Mouse (Mus musculus) small intestine, adult 2 months (tissue): ENCODE measurements around the gene Hspg2. TPM values are rescaled to one million over a fixed set of nuclear protein-coding genes. Genes with fewer than 3 reads are reported as not detected.
A peak's percentile ranks its signal among the peaks of the same experiment; 100 is the strongest.

Experiments
- H3K27ac ChIP-seq: fragments of 200-500 bp; 2 replicates; pipeline ENCODE4 v1.5.1; 2012; ENCODE audit warnings: low read depth, low read length, control low read depth, inconsistent platforms; ENCODE audit not compliant: insufficient read depth
- H3K27me3 ChIP-seq: fragments of 200-500 bp; 2 replicates; pipeline ENCODE4 v1.6.1; 2012; ENCODE audit warnings: mild to moderate bottlenecking, moderate library complexity, low read length, inconsistent platforms; ENCODE audit not compliant: control insufficient read depth, insufficient read depth
- H3K36me3 ChIP-seq: fragments of 200-500 bp; 2 replicates; pipeline ENCODE4 v1.6.1; 2012; ENCODE audit warnings: mild to moderate bottlenecking, low read length, control low read depth, inconsistent platforms; ENCODE audit not compliant: control insufficient read depth, insufficient read depth
- H3K4me1 ChIP-seq: fragments of 200-500 bp; 2 replicates; pipeline ENCODE4 v1.6.1; 2012; ENCODE audit warnings: low read length, inconsistent platforms, mixed read lengths; ENCODE audit not compliant: control insufficient read depth, insufficient read depth, insufficient read length
- H3K4me3 ChIP-seq: fragments of 200-500 bp; 2 replicates; pipeline ENCODE4 v1.5.1; 2012; ENCODE audit warnings: low read depth, mild to moderate bottlenecking, control low read depth, inconsistent platforms, low read length, moderate library complexity
- CTCF ChIP-seq: fragments of 200-500 bp; IDR thresholded peaks from 2 replicates; pipeline ENCODE4 v1.5.1; 2012; ENCODE audit warnings: low read depth, mild to moderate bottlenecking, control low read depth, inconsistent platforms, low read length, moderate library complexity, mixed read lengths; ENCODE audit not compliant: insufficient replicate concordance, insufficient read length; ENCODE audit errors: extremely low read depth
- POLR2A ChIP-seq: fragments of 200-500 bp; IDR thresholded peaks from 2 replicates; pipeline ENCODE4 v1.6.1; 2012; ENCODE audit warnings: low read depth, mild to moderate bottlenecking, control low read depth, inconsistent platforms, low read length, moderate library complexity
- WGBS: fragments of 180-500 bp; shearing (Covaris S2); methylation state at CpG from one replicate; pipeline ENCODE4 v1.1.7; 2018; 5-methylcytosine and 5-hydroxymethylcytosine counted together
- polyA plus RNA-seq: library from polyadenylated mRNA; depleted of rRNA; stranded (reverse); fragments of >200 nt; gene quantifications from 2 replicates; pipeline ENCODE4 v1.2.3, GENCODE M21; 2012

The Hspg2 gene
- polyA plus RNA-seq, 1 experiment, result 40.5 TPM

GRCm38 (mm10) chr4:137476065-137476760 is 7.6 kb downstream of the Hspg2 start:
- Histone ChIP-seq H3K27ac (peak overlapping the region; percentile 89), H3K27me3 (no peaks in the 10 kb centered on the region), H3K36me3 (no peaks in the 10 kb centered on the region), H3K4me3 (peak overlapping the region; percentile 41), H3K4me1 (peaks cover 50% of the 10 kb centered on the region)
- 10% methylated on average over 10 of the region's 10 CpGs for WGBS
- no peak for TF ChIP-seq POLR2A
- TF ChIP-seq CTCF, result no peak

- TF ChIP-seq CTCF, result no peak
- no peak for TF ChIP-seq POLR2A
- H3K27me3 ChIP-seq, result no peaks in the 10 kb centered on the region
- H3K4me1 ChIP-seq, result peaks cover 56% of the 10 kb centered on the region
- H3K4me3 ChIP-seq, result peak overlapping the region; percentile 41
- 7% methylated on average over 17 of the region's 17 CpGs for WGBS
- H3K27ac ChIP-seq, result peak overlapping the region; percentile 89
- H3K36me3 ChIP-seq, result no peaks in the 10 kb centered on the region
Measured at GRCm38 (mm10) chr4:137476761-137477237, 8.2 kb downstream of the Hspg2 start.

- Histone ChIP-seq H3K36me3 (no peaks in the 10 kb centered on the region), H3K27me3 (no peaks in the 10 kb centered on the region), H3K4me1 (peaks cover 61% of the 10 kb centered on the region), H3K4me3 (no peak overlapping the region), H3K27ac (peak overlapping the region; percentile 89)
- TF ChIP-seq POLR2A (no peak), CTCF (no peak)
- WGBS, result 53% methylated on average over 6 of the region's 6 CpGs
Measured at GRCm38 (mm10) chr4:137477611-137478010, 9.0 kb downstream of the Hspg2 start.

- TF ChIP-seq POLR2A (no peak), CTCF (no peak)
- no peaks in the 10 kb centered on the region for H3K27me3 ChIP-seq
- H3K4me3 ChIP-seq, result no peak overlapping the region
- H3K4me1 ChIP-seq, result peaks cover 61% of the 10 kb centered on the region
- H3K36me3 ChIP-seq, result no peaks in the 10 kb centered on the region
- 71% methylated on average over 5 of the region's 5 CpGs for WGBS
- no peak overlapping the region for H3K27ac ChIP-seq
Measured at GRCm38 (mm10) chr4:137478306-137478705, 9.7 kb downstream of the Hspg2 start.

- Histone ChIP-seq H3K4me1 (peaks cover 65% of the 10 kb centered on the region), H3K4me3 (no peak overlapping the region), H3K36me3 (no peaks in the 10 kb centered on the region), H3K27me3 (no peaks in the 10 kb centered on the region), H3K27ac (no peak overlapping the region)
- 19% methylated on average over 6 of the region's 6 CpGs for WGBS
- TF ChIP-seq CTCF, result no peak
- no peak for TF ChIP-seq POLR2A
Measured at GRCm38 (mm10) chr4:137479757-137480156, 11.2 kb downstream of the Hspg2 start.

GRCm38 (mm10) chr4:137480191-137480992 is 11.8 kb downstream of the Hspg2 start:
- Histone ChIP-seq H3K4me3 (no peak overlapping the region), H3K27me3 (no peaks in the 10 kb centered on the region), H3K27ac (peak overlapping the region; percentile 52), H3K4me1 (peaks cover 65% of the 10 kb centered on the region), H3K36me3 (no peaks in the 10 kb centered on the region)
- WGBS, result 24% methylated on average over 19 of the region's 19 CpGs
- no peak for TF ChIP-seq POLR2A
- no peak for TF ChIP-seq CTCF

- Histone ChIP-seq H3K27me3 (no peaks in the 10 kb centered on the region), H3K36me3 (no peaks in the 10 kb centered on the region), H3K27ac (peak overlapping the region; percentile 52), H3K4me3 (no peak overlapping the region), H3K4me1 (peaks cover 60% of the 10 kb centered on the region)
- WGBS, result 4% methylated on average over 1 of the region's 1 CpGs
- no peak for TF ChIP-seq CTCF
- TF ChIP-seq POLR2A, result no peak
Measured at GRCm38 (mm10) chr4:137480993-137481340, 12.4 kb downstream of the Hspg2 start.
